Mouse (Mus musculus): ENCODE measurements around the gene Prkab1.

Gene Prkab1

DNA sequence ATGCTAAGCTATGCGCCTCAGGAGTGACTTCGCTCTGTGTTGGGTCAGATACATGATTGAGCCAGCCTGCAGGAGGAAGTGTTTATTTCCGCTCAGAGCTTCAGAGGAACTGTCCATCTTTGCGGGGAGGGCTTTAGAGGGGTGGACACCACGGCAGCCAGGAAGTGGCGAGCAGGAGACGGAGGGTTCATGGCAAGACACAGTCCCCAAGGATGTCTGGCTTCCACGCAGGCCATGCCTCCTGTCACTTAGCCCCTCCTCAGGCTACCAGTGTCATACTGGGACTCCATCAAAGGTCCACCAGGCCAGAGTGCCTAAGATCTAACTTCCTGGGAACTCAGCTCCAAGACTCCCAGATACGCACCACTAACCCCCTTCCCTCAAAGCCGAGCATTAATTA lies 46.6 kb downstream of the Prkab1 start:
- peak; percentile 66 to 74 for DNase-seq

DNA sequence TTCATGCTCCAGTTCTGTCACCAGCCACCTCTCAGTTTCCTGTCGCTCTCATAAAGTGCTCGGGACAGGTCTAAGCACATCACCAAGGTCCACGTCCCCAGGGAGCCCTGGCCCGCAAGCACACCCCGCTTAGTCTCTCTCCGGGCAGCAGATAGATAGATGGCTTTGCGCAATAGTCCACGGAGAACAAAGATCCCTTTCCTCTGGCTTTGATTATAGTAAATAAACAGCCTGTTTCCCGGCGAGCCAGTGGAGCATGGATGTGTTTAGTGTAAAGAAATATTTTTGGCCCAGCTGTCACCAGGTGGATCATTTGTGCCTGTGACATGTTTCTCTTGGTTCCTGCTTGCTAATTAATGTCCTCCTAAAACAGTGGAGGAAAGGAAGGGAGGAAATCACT lies 47.0 kb downstream of the Prkab1 start:
- DNase-seq: peak; percentile 21 to 31

DNA sequence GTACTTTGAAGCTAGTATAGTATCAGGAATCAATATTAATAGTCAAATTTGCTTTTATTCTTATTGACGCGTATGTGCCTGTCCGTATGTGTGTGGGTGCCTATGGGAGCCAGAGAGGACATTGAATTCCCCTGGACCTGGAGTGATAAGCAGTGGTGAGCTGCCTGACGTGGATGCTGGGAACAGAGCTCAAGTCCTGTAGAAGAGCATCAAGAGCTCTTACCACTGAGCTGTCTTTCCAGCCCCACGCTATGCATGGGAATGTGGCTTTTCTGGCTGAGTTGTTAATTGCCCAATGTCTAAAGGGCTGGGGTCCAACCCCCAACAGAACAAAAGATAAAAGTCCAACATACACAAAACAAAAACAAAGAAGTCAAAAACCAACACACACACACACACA lies 47.9 kb downstream of the Prkab1 start:
- no peak for DNase-seq

DNA sequence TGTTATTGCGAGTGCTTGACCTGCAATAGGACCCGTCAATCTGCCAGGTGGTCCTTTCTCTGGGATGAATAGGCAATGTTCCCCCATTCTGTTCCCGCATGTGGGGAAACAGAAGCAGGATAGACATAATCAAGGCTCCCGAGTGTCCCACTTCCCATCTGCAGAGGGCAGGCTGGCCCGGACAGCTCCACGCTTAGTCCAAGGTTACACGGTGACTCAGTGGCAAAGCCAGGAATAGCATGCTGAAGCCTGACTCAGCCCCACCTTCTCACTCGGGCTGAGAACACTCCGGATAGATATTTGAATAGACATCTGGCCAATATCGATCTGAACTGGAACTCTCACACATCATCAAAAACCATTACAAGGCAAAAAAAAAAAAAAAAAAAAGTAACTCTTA lies 48.6 kb downstream of the Prkab1 start:
- no peak for DNase-seq

DNA sequence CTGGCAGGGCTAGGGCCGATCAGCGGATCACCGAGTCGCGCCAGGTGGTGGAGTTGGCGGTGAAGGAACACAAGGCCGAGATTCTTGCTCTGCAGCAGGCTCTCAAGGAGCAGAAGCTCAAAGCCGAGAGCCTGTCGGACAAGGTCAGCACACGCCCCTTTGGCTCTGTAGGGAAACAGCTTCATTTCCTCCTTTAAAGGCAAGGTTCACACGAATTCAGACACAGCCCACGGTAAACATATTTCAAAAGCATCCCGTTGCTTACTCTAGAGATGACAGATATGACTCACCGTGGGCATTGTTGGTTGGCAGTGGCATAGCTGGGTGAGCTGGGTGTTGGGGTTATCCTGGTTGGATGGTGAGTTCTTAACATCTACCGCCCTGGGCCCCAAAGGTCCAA lies 53.1 kb downstream of the Prkab1 start:
- peak; percentile 18 to 22 for DNase-seq
